Mouse (Mus musculus) liver, embryonic 12.5 days (tissue): Measurements from ENCODE around the gene Slc5a4a. TPM values are rescaled to one million over a fixed set of nuclear protein-coding genes. Genes with fewer than 3 reads are reported as not detected.

ENCODE experiments used
- ATAC-seq: fragments of 200-750 bp; cut with Nextera tagmentation; 2 replicates; pipeline ENCODE4 v1.8.0; 2017; ENCODE audit warnings: moderate number of reproducible peaks, mild to moderate bottlenecking, moderate library complexity
- H3K27ac ChIP-seq: fragments of 300-500 bp; sonication (generic); 2 replicates; pipeline ENCODE4 v1.5.1; 2016; ENCODE audit warnings: mild to moderate bottlenecking
- H3K27me3 ChIP-seq: fragments of 300-500 bp; sonication (generic); replicated peaks from 2 replicates; pipeline ENCODE4 v1.6.1; 2016; ENCODE audit warnings: mild to moderate bottlenecking, moderate library complexity
- H3K36me3 ChIP-seq: fragments of 300-500 bp; sonication (generic); 2 replicates; pipeline ENCODE4 v1.6.1; 2016; ENCODE audit warnings: mild to moderate bottlenecking, moderate library complexity
- H3K4me1 ChIP-seq: fragments of 300-500 bp; sonication (generic); 2 replicates; pipeline ENCODE4 v1.6.1; 2016
- H3K4me2 ChIP-seq: fragments of 300-500 bp; sonication (generic); 2 replicates; pipeline ENCODE4 v1.6.1; 2016; ENCODE audit warnings: mild to moderate bottlenecking, moderate library complexity
- H3K4me3 ChIP-seq: fragments of 300-500 bp; sonication (generic); 2 replicates; pipeline ENCODE4 v1.5.1; 2016; ENCODE audit warnings: mild to moderate bottlenecking, moderate library complexity
- H3K9ac ChIP-seq: fragments of 300-500 bp; sonication (generic); 2 replicates; pipeline ENCODE4 v1.6.1; 2016; ENCODE audit warnings: mild to moderate bottlenecking, moderate library complexity
- H3K9me3 ChIP-seq: fragments of 300-500 bp; sonication (generic); replicated peaks from 2 replicates; pipeline ENCODE4 v1.6.1; 2016; ENCODE audit warnings: mild to moderate bottlenecking, moderate library complexity
- WGBS: fragments of 180-500 bp; shearing (Covaris S2); methylation state at CpG from one replicate; pipeline ENCODE4 v1.1.7; 2016; ENCODE audit not compliant: insufficient replicate concordance; 5-methylcytosine and 5-hydroxymethylcytosine counted together
- polyA plus RNA-seq: library from polyadenylated mRNA; unstranded; fragments of >200 nt; fragmentation: Nextera tagmentation; extraction: Ambion mirVana; gene quantifications from 2 replicates; pipeline ENCODE4 v1.2.1, GENCODE M21; 2016

Gene Slc5a4a
- polyA plus RNA-seq, 1 experiment from 2014 or later = not detected

DNA sequence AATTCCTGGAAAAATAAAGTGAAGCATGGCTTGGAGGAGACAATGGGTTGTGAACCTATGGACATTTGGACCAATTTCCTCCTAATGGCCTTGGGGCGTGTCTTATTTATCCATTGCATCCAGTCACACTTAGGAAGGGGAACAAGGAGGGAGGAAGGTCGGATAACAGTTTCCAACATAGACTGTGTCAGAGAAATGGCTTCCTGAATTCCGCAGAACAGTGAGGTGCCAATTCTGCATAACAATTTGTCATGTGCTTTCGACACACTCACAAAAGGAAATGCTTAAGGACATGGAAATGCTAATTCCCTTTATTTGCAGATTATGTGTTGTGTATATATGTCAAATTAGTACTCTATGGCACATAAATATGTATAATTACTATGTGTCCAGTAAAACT is 38.0 kb downstream of the Slc5a4a start:
- Histone ChIP-seq H3K4me2 (no peak overlapping the region), H3K9ac (no peak overlapping the region), H3K27ac (no peak overlapping the region), H3K4me3 (no peak overlapping the region), H3K27me3 (no peaks in the 10 kb centered on the region), H3K4me1 (no peaks in the 10 kb centered on the region), H3K36me3 (no peaks in the 10 kb centered on the region), H3K9me3 (no peaks in the 10 kb centered on the region)
- 65% methylated on average over 4 of the region's 4 CpGs for WGBS
- no peak for ATAC-seq

DNA sequence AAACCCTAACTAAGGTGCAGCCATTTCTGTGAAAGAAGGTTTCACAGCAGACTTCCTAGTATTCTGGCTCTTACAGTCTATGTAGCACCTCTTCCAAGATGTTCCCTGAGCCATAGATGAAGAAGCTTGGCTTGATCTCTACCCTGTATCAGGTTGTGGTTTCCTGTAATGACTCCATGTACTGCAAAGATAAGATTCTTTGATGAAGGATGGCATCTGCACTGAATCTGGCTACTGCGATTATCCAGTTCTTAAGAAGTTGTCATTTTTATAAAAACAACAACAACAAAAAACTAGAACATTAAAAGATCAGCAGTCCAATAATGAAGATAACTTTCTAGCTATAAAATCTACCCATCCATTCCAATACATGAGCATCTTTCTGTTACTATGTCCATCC is 40.8 kb downstream of the Slc5a4a start:
- no peaks in the 10 kb centered on the region for H3K9me3 ChIP-seq

GRCm38 (mm10) chr10:76201416-76201815 is 54.2 kb downstream of the Slc5a4a start:
- 54% methylated on average over 3 of the region's 3 CpGs for WGBS
- no peaks in the 10 kb centered on the region for H3K9me3 ChIP-seq
- no peak overlapping the region for H3K4me3 ChIP-seq
- H3K27me3 ChIP-seq = peaks cover 3% of the 10 kb centered on the region; the same call in 1 of the 2 replicates
- H3K4me1 ChIP-seq = no peaks in the 10 kb centered on the region; the same call in 1 of the 2 replicates
- ATAC-seq = no peak
- no peak overlapping the region for H3K4me2 ChIP-seq
- H3K36me3 ChIP-seq = no peaks in the 10 kb centered on the region; the same call in 1 of the 2 replicates
- no peak overlapping the region for H3K9ac ChIP-seq
- no peak overlapping the region for H3K27ac ChIP-seq

More for the DNA sequence above, 40.8 kb downstream of the Slc5a4a start:
- H3K27me3 ChIP-seq = no peaks in the 10 kb centered on the region
- WGBS = 50% methylated on average over 1 of the region's 1 CpGs
- H3K4me3 ChIP-seq = no peak overlapping the region
- H3K36me3 ChIP-seq = no peaks in the 10 kb centered on the region
- no peak overlapping the region for H3K9ac ChIP-seq
- no peak overlapping the region for H3K27ac ChIP-seq
- H3K4me1 ChIP-seq = no peaks in the 10 kb centered on the region
- H3K4me2 ChIP-seq = no peak overlapping the region
- ATAC-seq = no peak

DNA sequence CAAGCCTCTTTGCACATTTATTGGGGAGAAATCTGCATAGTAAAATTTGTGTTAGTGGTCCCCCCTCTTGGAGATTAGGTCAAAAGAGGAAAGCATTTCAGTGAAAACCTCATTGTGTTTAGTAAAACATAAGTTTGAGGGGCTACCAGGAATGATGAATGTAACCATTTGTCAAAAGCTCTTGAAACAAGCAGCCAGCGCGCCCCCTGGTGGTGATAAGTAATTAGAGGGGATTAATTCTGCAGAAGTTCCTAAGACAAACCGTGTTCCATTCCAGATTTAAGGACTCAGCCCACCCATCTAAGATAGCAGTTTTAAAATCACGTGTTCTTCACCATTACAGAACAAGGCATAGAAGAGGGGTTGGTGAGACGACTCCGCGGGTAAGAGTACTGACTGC is 54.7 kb downstream of the Slc5a4a start:
- Histone ChIP-seq H3K9me3 (no peaks in the 10 kb centered on the region), H3K36me3 (no peaks in the 10 kb centered on the region; the same call in 1 of the 2 replicates), H3K4me3 (no peak overlapping the region), H3K27me3 (peaks cover 3% of the 10 kb centered on the region; the same call in 1 of the 2 replicates), H3K9ac (no peak overlapping the region), H3K4me2 (no peak overlapping the region), H3K4me1 (no peaks in the 10 kb centered on the region; the same call in 1 of the 2 replicates), H3K27ac (no peak overlapping the region)
- no peak for ATAC-seq
- WGBS = 12% methylated on average over 7 of the region's 7 CpGs

DNA sequence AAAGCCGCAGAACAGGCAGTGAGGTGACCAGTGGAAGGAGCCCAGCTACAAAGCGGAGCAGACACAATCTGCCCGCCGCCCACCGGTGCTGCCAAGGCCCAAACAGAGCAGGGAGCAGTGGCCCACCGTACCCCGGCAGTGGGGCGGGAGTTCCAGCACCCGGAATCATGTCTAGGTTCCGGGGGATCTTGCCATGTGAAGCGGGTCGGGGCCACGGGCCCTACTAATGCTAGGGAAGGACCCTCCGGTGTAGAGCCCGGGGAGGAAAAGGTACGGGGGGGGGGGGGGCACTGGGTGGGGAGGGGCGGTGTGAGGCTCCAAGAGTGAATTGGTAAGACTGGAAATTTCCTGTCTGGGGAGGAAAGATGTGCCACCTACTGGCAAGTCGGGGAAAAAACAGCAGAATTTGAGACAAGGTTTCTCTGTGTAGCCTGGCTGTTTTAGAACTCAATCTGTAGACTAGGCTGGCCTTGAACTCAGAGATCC is 56.6 kb downstream of the Slc5a4a start:
- Histone ChIP-seq H3K36me3 (peaks cover 6% of the 10 kb centered on the region; the same call in 1 of the 2 replicates), H3K9ac (no peak overlapping the region), H3K4me1 (no peaks in the 10 kb centered on the region; the same call in 1 of the 2 replicates), H3K4me2 (peak overlapping the region; percentile 58), H3K27me3 (peaks cover 3% of the 10 kb centered on the region; the same call in 1 of the 2 replicates), H3K9me3 (no peaks in the 10 kb centered on the region), H3K4me3 (peak overlapping the region; percentile 27), H3K27ac (no peak overlapping the region)
- WGBS = 7% methylated on average over 17 of the region's 18 CpGs
- no peak for ATAC-seq

GRCm38 (mm10) chr10:76207262-76207796 is 60.1 kb downstream of the Slc5a4a start:
- no peak overlapping the region for H3K27ac ChIP-seq
- H3K27me3 ChIP-seq = peaks cover 3% of the 10 kb centered on the region; the same call in 1 of the 2 replicates
- ATAC-seq = no peak
- H3K9ac ChIP-seq = no peak overlapping the region
- H3K4me3 ChIP-seq = no peak overlapping the region
- H3K9me3 ChIP-seq = no peaks in the 10 kb centered on the region
- H3K4me1 ChIP-seq = no peaks in the 10 kb centered on the region; the same call in 1 of the 2 replicates
- no peak overlapping the region for H3K4me2 ChIP-seq
- H3K36me3 ChIP-seq = peaks cover 6% of the 10 kb centered on the region; the same call in 1 of the 2 replicates
- WGBS = 79% methylated on average over 13 of the region's 13 CpGs

DNA sequence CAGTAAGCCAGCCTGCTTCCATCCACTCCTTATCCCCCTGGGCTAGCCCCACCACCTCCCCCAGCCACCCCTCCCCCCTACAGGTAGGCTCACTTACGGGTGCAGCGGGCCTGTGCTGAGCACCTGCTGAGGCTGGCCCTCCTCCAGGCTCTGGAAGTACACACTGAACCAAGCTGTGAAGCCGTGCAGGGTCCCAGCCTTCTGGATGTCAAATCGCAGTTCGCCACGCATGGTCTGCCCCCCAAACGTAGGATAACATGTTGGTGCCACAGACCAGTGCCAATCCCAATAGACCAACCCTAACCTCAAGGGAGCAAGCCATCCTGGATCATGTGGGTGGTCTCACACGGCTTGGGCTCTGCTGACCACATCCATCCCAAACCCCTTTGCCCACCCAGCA is 62.0 kb downstream of the Slc5a4a start:
- Histone ChIP-seq H3K27ac (no peak overlapping the region), H3K4me1 (no peaks in the 10 kb centered on the region), H3K4me2 (no peak overlapping the region), H3K9ac (no peak overlapping the region), H3K27me3 (no peaks in the 10 kb centered on the region), H3K4me3 (no peak overlapping the region), H3K9me3 (peaks cover 1% of the 10 kb centered on the region), H3K36me3 (peaks cover 12% of the 10 kb centered on the region)
- ATAC-seq = no peak
- WGBS = 71% methylated on average over 8 of the region's 8 CpGs

DNA sequence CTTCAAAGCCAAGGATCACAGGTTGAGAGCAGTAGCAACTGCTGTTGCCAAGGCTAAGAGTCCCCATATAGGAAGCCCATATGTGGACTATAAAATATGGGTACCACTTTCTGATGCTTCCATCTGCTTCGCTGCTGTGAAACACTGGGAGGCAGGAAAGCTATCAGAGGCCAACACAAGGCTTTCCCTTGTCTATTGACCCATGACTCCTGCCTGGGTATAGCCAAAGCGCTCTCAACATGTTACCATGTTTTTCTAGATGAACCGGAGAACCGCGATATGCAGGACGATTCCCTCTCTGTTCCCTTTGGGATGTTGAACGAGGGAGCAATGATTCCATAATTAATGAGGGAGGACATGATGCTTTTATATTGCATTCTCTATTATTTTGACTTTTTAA is 63.6 kb downstream of the Slc5a4a start:
- no peak for ATAC-seq
- Histone ChIP-seq H3K4me1 (no peaks in the 10 kb centered on the region), H3K9me3 (peaks cover 10% of the 10 kb centered on the region), H3K4me3 (no peak overlapping the region), H3K4me2 (no peak overlapping the region), H3K27ac (no peak overlapping the region), H3K36me3 (peaks cover 27% of the 10 kb centered on the region), H3K9ac (no peak overlapping the region), H3K27me3 (no peaks in the 10 kb centered on the region)
- 89% methylated on average over 7 of the region's 7 CpGs for WGBS

GRCm38 (mm10) chr10:76212121-76212520 is 64.9 kb downstream of the Slc5a4a start:
- no peak overlapping the region for H3K4me2 ChIP-seq
- H3K4me3 ChIP-seq = no peak overlapping the region
- 70% methylated on average over 6 of the region's 6 CpGs for WGBS
- H3K36me3 ChIP-seq = peaks cover 32% of the 10 kb centered on the region
- no peak for ATAC-seq
- no peak overlapping the region for H3K9ac ChIP-seq
- no peaks in the 10 kb centered on the region for H3K4me1 ChIP-seq
- no peaks in the 10 kb centered on the region for H3K27me3 ChIP-seq
- no peak overlapping the region for H3K27ac ChIP-seq
- H3K9me3 ChIP-seq = peaks cover 10% of the 10 kb centered on the region

DNA sequence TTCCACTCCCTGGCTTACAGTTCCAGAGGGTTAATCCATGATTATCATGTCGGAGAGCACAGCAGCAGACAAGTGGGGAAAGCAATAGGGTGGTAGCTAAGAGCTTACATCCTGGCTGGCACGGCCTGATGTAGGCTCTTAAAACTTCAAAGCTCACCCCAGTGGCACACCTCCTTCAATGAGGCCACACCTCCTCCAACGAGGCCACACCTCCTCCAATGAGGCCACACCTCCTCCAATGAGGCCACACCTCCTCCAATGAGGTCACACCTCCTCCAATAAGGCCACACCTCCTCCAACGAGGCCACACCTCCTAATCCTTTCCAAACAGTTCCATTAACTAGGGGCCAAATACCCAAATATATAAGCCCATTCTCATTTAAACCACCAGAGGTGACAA is 66.9 kb downstream of the Slc5a4a start:
- Histone ChIP-seq H3K36me3 (peaks cover 27% of the 10 kb centered on the region), H3K4me3 (no peak overlapping the region), H3K4me1 (no peaks in the 10 kb centered on the region), H3K9ac (no peak overlapping the region), H3K9me3 (peaks cover 10% of the 10 kb centered on the region), H3K4me2 (no peak overlapping the region), H3K27ac (no peak overlapping the region), H3K27me3 (no peaks in the 10 kb centered on the region)
- no peak for ATAC-seq
- WGBS = 63% methylated on average over 4 of the region's 4 CpGs

- peaks cover 31% of the 10 kb centered on the region for H3K36me3 ChIP-seq
- no peak overlapping the region for H3K4me3 ChIP-seq
- H3K4me1 ChIP-seq = no peaks in the 10 kb centered on the region
- peaks cover 10% of the 10 kb centered on the region for H3K9me3 ChIP-seq
- H3K4me2 ChIP-seq = no peak overlapping the region
- no peaks in the 10 kb centered on the region for H3K27me3 ChIP-seq
- WGBS = 84% methylated on average over 17 of the region's 17 CpGs
- ATAC-seq = no peak
- H3K9ac ChIP-seq = no peak overlapping the region
- H3K27ac ChIP-seq = no peak overlapping the region
Measured at GRCm38 (mm10) chr10:76217056-76217455, 69.8 kb downstream of the Slc5a4a start.

DNA sequence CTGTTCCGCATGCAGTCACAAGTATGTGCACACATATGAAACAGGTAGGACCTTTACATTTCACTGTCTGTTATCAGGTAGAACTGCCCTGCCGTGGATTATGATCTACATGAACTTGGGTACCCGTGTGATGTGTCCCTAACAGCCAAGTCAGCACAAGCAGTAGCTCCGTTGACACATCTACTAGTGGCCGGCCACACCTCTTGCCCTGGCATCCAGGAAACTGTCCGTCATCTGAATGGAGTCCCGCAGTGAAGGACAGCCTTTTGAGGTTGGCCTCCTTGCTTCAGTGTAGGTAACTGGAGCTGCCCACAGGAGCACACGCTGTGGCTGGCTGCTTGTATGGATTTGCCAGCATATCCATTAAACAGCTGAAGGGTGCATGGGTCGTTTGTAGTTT is 71.0 kb downstream of the Slc5a4a start:
- H3K4me2 ChIP-seq = no peak overlapping the region
- no peak overlapping the region for H3K27ac ChIP-seq
- 74% methylated on average over 9 of the region's 9 CpGs for WGBS
- no peak overlapping the region for H3K4me3 ChIP-seq
- no peak overlapping the region for H3K9ac ChIP-seq
- H3K9me3 ChIP-seq = peaks cover 10% of the 10 kb centered on the region
- no peaks in the 10 kb centered on the region for H3K27me3 ChIP-seq
- no peaks in the 10 kb centered on the region for H3K4me1 ChIP-seq
- no peak for ATAC-seq
- H3K36me3 ChIP-seq = peaks cover 34% of the 10 kb centered on the region

DNA sequence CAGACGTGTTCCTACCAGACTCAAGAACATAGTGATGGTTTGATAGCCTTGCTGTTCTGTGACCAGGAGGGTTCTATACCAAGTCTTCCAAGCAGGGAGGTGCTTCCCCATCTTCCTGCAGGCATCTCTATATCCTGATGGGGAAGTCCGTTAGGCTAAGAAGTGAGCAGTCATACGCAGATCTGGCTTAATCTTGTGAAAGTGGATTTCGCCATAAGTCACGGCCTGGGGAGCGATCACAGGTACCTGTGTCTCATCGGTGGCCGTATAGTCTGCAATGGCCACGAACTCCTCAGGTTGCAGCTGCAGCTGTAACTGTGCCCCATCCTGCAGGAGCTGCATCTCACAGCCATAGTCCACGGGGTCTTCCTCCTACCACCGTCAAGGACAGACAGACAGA is 78.7 kb downstream of the Slc5a4a start:
- 82% methylated on average over 11 of the region's 11 CpGs for WGBS
- no peak for ATAC-seq
- Histone ChIP-seq H3K4me2 (no peak overlapping the region), H3K4me3 (no peak overlapping the region), H3K9ac (no peak overlapping the region), H3K36me3 (peaks cover 10% of the 10 kb centered on the region; the same call in 1 of the 2 replicates), H3K27me3 (no peaks in the 10 kb centered on the region), H3K4me1 (no peaks in the 10 kb centered on the region), H3K27ac (no peak overlapping the region), H3K9me3 (no peaks in the 10 kb centered on the region)
